Mouse (Mus musculus) CH12.LX (cell line): Measurements from ENCODE around the gene Rap1gap. TPM values are rescaled to one million over a fixed set of nuclear protein-coding genes. Genes with fewer than 3 reads are reported as not detected.

Experiments
- DNase-seq: peaks from one replicate; pipeline ENCODE4 v3.0.0-alpha.2; 2013; ENCODE audit errors: extremely low read depth
- H3K27ac ChIP-seq: 2 replicates; pipeline ENCODE4 v1.5.1; 2012; ENCODE audit warnings: low read depth, mild to moderate bottlenecking, control low read depth, moderate library complexity; ENCODE audit not compliant: insufficient read depth
- H3K27me3 ChIP-seq: replicated peaks from 2 replicates; pipeline ENCODE3; 2012; ENCODE audit warnings: inconsistent platforms
- H3K36me3 ChIP-seq, 2 experiments: replicated peaks in 1 of 2; 2 replicates each; pipeline versions ENCODE3 to v1.6.1; 2012; ENCODE audit warnings: inconsistent platforms in 1 of 2, low read length in 1 of 2, mild to moderate bottlenecking in 1 of 2, mixed read lengths in 1 of 2, moderate library complexity in 1 of 2; ENCODE audit not compliant: control insufficient read depth in 1 of 2, insufficient read depth in 1 of 2
- H3K4me1 ChIP-seq, 2 experiments: 2 replicates each; pipeline ENCODE4 v1.6.1; 2012; ENCODE audit warnings: inconsistent platforms in 1 of 2, moderate library complexity in 1 of 2; ENCODE audit not compliant: insufficient read depth in 2 of 2, control insufficient read depth in 1 of 2
- H3K4me2 ChIP-seq: 2 replicates; pipeline ENCODE4 v1.6.1; 2012; ENCODE audit warnings: low read depth, mild to moderate bottlenecking, control low read depth; ENCODE audit not compliant: poor library complexity, insufficient read depth, severe bottlenecking
- H3K4me3 ChIP-seq, 3 experiments: fragments of 150-350 bp in 1 of 3; sonication (generic) in 1 of 3; replicated peaks in 1 of 3; 2 replicates each; pipeline versions ENCODE3 to v1.5.1; 2011 to 2012; ENCODE audit warnings: low read depth in 2 of 3, low read length in 2 of 3, mild to moderate bottlenecking in 2 of 3, moderate library complexity in 2 of 3, control low read depth in 1 of 3, improper control_type of control experiment in 1 of 3, inconsistent platforms in 1 of 3, mixed read lengths in 1 of 3; ENCODE audit not compliant: poor library complexity in 1 of 3
- H3K79me2 ChIP-seq: replicated peaks from 2 replicates; pipeline ENCODE4 v1.6.1; 2012; ENCODE audit warnings: mild to moderate bottlenecking, moderate library complexity; ENCODE audit not compliant: control insufficient read depth, poor library complexity, insufficient read depth, severe bottlenecking; ENCODE audit errors: extremely low read depth
- H3K9ac ChIP-seq: 2 replicates; pipeline ENCODE4 v1.6.1; 2012; ENCODE audit warnings: low read depth, mild to moderate bottlenecking, control low read depth, moderate library complexity; ENCODE audit not compliant: insufficient read depth
- H3K9me3 ChIP-seq: replicated peaks from 2 replicates; pipeline ENCODE3; 2012; ENCODE audit warnings: low read length, inconsistent platforms, mixed read lengths
- CHD1 ChIP-seq: IDR thresholded peaks from 2 replicates; pipeline ENCODE4 v1.6.1; 2012; ENCODE audit warnings: low read depth, low read length, improper control_type of control experiment, inconsistent platforms
- CTCF ChIP-seq, 2 experiments: IDR thresholded peaks in 1 of 2; conservative IDR thresholded peaks in 1 of 2; 2 replicates each; pipeline ENCODE4 v1.5.1; 2011 to 2012; ENCODE audit warnings: low read depth in 2 of 2, low read length in 2 of 2, improper control_type of control experiment in 1 of 2, inconsistent platforms in 1 of 2, mild to moderate bottlenecking in 1 of 2, moderate library complexity in 1 of 2
- ELF1 ChIP-seq: IDR thresholded peaks from 2 replicates; pipeline ENCODE4 v1.6.1; 2014; ENCODE audit warnings: low read depth, mild to moderate bottlenecking, inconsistent platforms, low read length, improper control_type of control experiment
- EP300 ChIP-seq: IDR thresholded peaks from 2 replicates; pipeline ENCODE4 v1.6.1; 2011; ENCODE audit warnings: low read length, improper control_type of control experiment
- IRF4 ChIP-seq: IDR thresholded peaks from 2 replicates; pipeline ENCODE4 v1.6.1; 2014; ENCODE audit warnings: low read depth, mild to moderate bottlenecking, inconsistent platforms, low read length, improper control_type of control experiment
- JUND ChIP-seq: conservative IDR thresholded peaks from 2 replicates; pipeline ENCODE4 v1.6.1; 2011; ENCODE audit warnings: low read depth, low read length, improper control_type of control experiment
- MAFK ChIP-seq: IDR thresholded peaks from 2 replicates; pipeline ENCODE4 v1.6.1; 2011; ENCODE audit warnings: low read length, improper control_type of control experiment; ENCODE audit not compliant: insufficient replicate concordance
- MAX ChIP-seq: IDR thresholded peaks from 2 replicates; pipeline ENCODE4 v1.6.1; 2011; ENCODE audit warnings: low read length, improper control_type of control experiment
- MAZ ChIP-seq: IDR thresholded peaks from 2 replicates; pipeline ENCODE4 v1.6.1; 2012; ENCODE audit warnings: low read depth, mild to moderate bottlenecking, inconsistent platforms, low read length, improper control_type of control experiment, moderate library complexity
- MEF2A ChIP-seq: IDR thresholded peaks from 2 replicates; pipeline ENCODE4 v1.6.1; 2014; ENCODE audit warnings: low read depth, mild to moderate bottlenecking, inconsistent platforms, low read length, improper control_type of control experiment, borderline replicate concordance
- MXI1 ChIP-seq: IDR thresholded peaks from 2 replicates; pipeline ENCODE4 v1.6.1; 2011; ENCODE audit warnings: mild to moderate bottlenecking, low read depth, low read length, improper control_type of control experiment
- MYC ChIP-seq: IDR thresholded peaks from 2 replicates; pipeline ENCODE4 v1.6.1; 2011; ENCODE audit warnings: low read depth, mild to moderate bottlenecking, improper control_type of control experiment, low read length
- NELFE ChIP-seq: IDR thresholded peaks from 2 replicates; pipeline ENCODE4 v1.6.1; 2011; ENCODE audit warnings: low read depth, low read length, improper control_type of control experiment
- POLR2AphosphoS2 ChIP-seq: IDR thresholded peaks from 2 replicates; pipeline ENCODE4 v1.6.1; 2011; ENCODE audit warnings: low read depth, low read length, improper control_type of control experiment
- RAD21 ChIP-seq: IDR thresholded peaks from 2 replicates; pipeline ENCODE4 v1.6.1; 2011; ENCODE audit warnings: low read depth, mild to moderate bottlenecking, low read length, improper control_type of control experiment, moderate library complexity
- SMC3 ChIP-seq: IDR thresholded peaks from 2 replicates; pipeline ENCODE4 v1.6.1; 2011; ENCODE audit warnings: low read depth, low read length, improper control_type of control experiment
- TBP ChIP-seq: conservative IDR thresholded peaks from 2 replicates; pipeline ENCODE4 v1.6.1; 2011; ENCODE audit warnings: low read depth, low read length, improper control_type of control experiment
- USF1 ChIP-seq: IDR thresholded peaks from 2 replicates; pipeline ENCODE4 v1.6.1; 2014; ENCODE audit warnings: low read depth, mild to moderate bottlenecking, inconsistent platforms, low read length, improper control_type of control experiment
- USF2 ChIP-seq: conservative IDR thresholded peaks from 2 replicates; pipeline ENCODE4 v1.6.1; 2011; ENCODE audit warnings: low read depth, low read length, improper control_type of control experiment
- ZC3H11A ChIP-seq: IDR thresholded peaks from 2 replicates; pipeline ENCODE4 v1.6.1; 2012; ENCODE audit warnings: low read depth, mild to moderate bottlenecking, inconsistent platforms, low read length, improper control_type of control experiment
- ZKSCAN1 ChIP-seq: IDR thresholded peaks from 2 replicates; pipeline ENCODE4 v1.6.1; 2012; ENCODE audit warnings: low read depth, inconsistent platforms, low read length, improper control_type of control experiment, borderline replicate concordance
- dilution Hi-C: fragments of 300-500 bp; cut with MboI; formaldehyde crosslinking; loops from 2 replicates; pipeline ENCODE4 v1.14.3; 2020; ENCODE audit warnings: low sequenced_read_pairs; ENCODE audit not compliant: extremely low pct_unique_long_range_greater_than_20kb, extremely low pct_ligation_motif_present
- in situ Hi-C: fragments of 300-500 bp; cut with MboI; formaldehyde crosslinking; loops from 3 replicates; pipeline ENCODE4 v1.14.3; 2019; ENCODE audit warnings: low sequenced_read_pairs, low pct_ligation_motif_present, low pct_unique_long_range_greater_than_20kb, mixed read lengths
- polyA plus RNA-seq: library from polyadenylated mRNA; unstranded; fragments of >175 nt; gene quantifications from 2 replicates; pipeline ENCODE4 v1.2.1, GENCODE M21; 2012; ENCODE audit warnings: low read depth; ENCODE audit not compliant: insufficient read length
- total RNA-seq, 2 experiments: library from RNA; depleted of rRNA; stranded (reverse); fragments of 300-350 nt in 1 of 2; fragments of >200 nt in 1 of 2; gene quantifications; 2 replicates each; pipeline ENCODE4 v1.2.3; 2012 to 2014

Gene Rap1gap
- total and polyA plus RNA-seq, 3 experiments: 3.0 to 11.1 (median 5.8) TPM

DNA sequence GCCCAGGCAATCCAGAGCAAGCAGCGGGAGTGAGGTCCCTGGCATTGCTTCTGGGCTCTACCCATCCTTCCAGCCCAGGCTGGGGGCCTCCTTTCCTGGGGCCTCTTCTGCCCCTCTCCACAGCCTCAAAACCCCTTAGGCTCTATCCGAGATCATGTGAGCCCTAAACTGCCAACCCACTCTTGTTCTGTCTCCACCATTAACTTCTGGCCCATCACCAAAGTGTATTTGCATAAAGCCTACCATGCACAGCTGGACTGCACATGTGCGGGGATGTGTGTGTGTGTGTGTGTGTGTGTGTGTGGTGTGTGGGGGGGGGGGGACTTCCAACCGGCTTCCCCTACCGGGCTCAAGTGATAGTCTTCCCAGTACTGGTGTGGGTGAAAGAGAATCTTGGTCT is 109.5 kb downstream of the Rap1gap start (continued):
- TF ChIP-seq ZKSCAN1 (no peak), USF1 (peak; percentile 32), USF2 (no peak), MXI1 (peak; percentile 84; the same call in 1 of the 2 replicates), MAZ (peak; percentile 98), TBP (no peak), MAFK (no peak)

DNA sequence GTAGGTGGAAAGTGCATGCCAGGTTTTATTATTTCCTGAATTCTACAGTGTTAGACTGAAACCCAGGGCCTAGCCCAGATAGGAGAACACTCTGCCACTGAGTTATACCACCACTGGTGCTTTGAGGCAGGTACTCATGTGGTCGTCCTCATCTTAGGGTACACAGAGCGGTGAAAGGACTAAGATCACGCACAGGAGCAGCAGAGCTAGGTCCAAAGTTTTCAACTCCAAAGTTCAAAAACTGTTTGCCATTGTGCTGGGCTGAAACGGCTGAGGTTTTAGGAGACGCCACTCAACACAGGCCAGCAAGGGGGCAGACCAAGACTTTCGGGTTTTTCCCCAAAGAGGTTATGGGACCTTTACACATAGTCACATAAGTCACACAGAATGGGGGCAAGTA is 110.0 kb downstream of the Rap1gap start:
- Histone ChIP-seq H3K36me3 (peaks cover 10 to 69% of the 10 kb centered on the region in 2 experiments), H3K27me3 (no peaks in the 10 kb centered on the region), H3K9ac (peak overlapping the region; percentile 12), H3K79me2 (peaks cover 28% of the 10 kb centered on the region), H3K4me2 (peak overlapping the region; percentile 54), H3K4me1 (peaks cover 29 to 87% of the 10 kb centered on the region in 2 experiments), H3K27ac (peak overlapping the region; percentile 82), H3K4me3 (no peak overlapping the region), H3K9me3 (no peaks in the 10 kb centered on the region)
- TF ChIP-seq JUND (no peak), MAX (no peak), SMC3 (0 out of 2 replicates have a peak, but pooled peaks have one; percentile 6), RAD21 (peak; percentile 4)
- in situ Hi-C loops: no loop called here
- dilution Hi-C loops: no loop called here
- DNase-seq: peak; percentile 61

DNA sequence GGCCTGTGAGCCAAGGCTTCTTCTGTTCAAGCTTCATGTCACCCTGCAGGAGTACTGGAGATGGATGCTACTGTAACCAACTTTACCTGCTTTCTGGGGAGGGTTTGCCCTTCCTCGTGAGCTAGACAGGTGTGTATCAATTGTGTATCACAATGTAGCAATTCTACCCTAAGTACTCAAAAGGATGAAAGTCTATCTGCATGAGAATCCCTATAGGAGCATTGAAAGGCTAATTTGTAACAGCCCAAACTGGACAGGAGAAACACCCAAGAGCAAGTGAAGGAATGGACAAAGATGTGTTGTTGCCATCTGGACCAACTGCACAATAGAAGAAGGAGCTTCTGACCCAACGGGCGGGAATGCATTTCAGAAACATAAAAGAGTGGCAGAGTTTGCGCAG is 113.3 kb downstream of the Rap1gap start:
- Histone ChIP-seq H3K79me2 (peaks cover 24% of the 10 kb centered on the region), H3K4me2 (no peak overlapping the region), H3K4me1 (peaks cover 16 to 84% of the 10 kb centered on the region in 2 experiments), H3K36me3 (peaks cover 12 to 65% of the 10 kb centered on the region in 2 experiments), H3K9me3 (no peaks in the 10 kb centered on the region), H3K4me3 (no peak overlapping the region), H3K9ac (no peak overlapping the region), H3K27me3 (no peaks in the 10 kb centered on the region), H3K27ac (no peak overlapping the region)
- dilution Hi-C loops (no loop called here), in situ Hi-C loops (no loop called here)
- TF ChIP-seq MEF2A (no peak), MAX (no peak), IRF4 (no peak), ELF1 (no peak), TBP (no peak), CHD1 (no peak), MXI1 (no peak), USF1 (no peak), NELFE (no peak), CTCF (conservative IDR thresholded peaks at IDR 0.05 in 1 of 2, IDR thresholded peaks at IDR 0.05 in 1 of 2; ENCODE audit: low read depth in 2 of 2, low read length in 2 of 2) (no peak), ZC3H11A (no peak), MYC (no peak), POLR2AphosphoS2 (no peak), ZKSCAN1 (no peak), RAD21 (no peak), EP300 (no peak)
- DNase-seq: no peak
